ENCODE assay signal across 8 mouse cellular contexts in the genomic region with DNA sequence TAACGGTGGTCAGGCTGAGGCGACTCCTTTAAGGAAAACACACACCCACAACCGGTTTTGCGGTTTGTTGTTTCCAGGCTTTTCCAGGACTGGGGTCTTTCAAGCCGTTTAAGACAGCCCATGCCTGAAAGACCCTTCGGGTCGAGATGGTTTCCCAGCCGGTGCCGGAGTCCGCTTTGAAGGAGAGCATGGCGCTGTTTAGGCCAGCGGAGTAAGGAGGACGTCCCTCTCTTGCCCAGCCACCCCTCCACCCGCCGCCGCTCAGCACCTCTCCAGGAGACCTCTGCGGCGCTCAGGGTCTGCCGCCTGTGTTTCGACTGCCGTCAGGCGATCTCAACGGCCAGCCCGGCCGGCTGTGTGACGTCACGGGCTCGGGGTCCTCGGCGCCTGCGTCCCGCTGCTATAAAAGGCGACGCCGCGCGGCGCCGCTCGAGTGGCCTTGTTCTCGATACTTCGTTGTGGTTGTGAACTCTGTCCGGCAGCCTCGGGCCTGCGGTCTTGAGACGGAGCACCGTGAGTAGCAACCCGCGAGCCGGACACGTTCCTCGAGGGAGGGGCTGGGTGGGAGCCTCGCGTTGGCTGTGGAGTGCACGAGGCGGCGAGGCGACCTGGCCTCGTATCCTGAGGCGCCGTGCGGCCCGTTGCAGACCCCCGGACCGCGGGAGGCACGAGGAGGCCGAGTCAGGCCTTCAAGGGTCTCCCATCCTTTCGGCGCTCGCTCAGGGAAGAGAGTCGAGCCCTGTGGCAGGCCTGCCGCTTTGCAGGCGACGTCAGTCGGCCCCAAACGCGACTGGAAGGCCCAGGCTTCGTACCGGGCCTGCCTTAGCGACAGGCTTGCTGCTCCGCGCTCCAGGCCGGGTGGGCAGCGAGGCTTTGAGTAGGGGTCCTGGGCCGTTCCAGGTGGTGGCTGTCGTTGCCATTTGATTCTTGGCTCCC. TPM values are rescaled to one million over a fixed set of nuclear protein-coding genes. Genes with fewer than 3 reads are reported as not detected.
DNase-seq lines count a peak whose midpoint lies in the region; ATAC-seq lines count a peak whose summit lies in the region.

A gene (plus strand): TSS at position 390 of the 936 bp plus-strand sequence.

- H3K36me3 ChIP-seq in hindbrain, embryonic 12.5 days, result peaks cover 11% of the 10 kb centered on the region

- H3K27me3 ChIP-seq in hindbrain, embryonic 12.5 days, result no peaks in the 10 kb centered on the region

- H3K9ac ChIP-seq in hindbrain, embryonic 12.5 days, result peak within 1 kb of the TSS; percentile 97

- ATAC-seq in hindbrain, embryonic 12.5 days (ENCODE audit: low FRiP score), result peak; percentile 89

- peaks cover 21% of the 10 kb centered on the region for H3K4me1 ChIP-seq in hindbrain, embryonic 12.5 days

- WGBS in hindbrain, embryonic 12.5 days, result under 1% methylated on average over 87 of the region's 87 CpGs

- no peaks in the 10 kb centered on the region for H3K9me3 ChIP-seq in hindbrain, embryonic 12.5 days (replicated peaks)

- peak within 1 kb of the TSS; percentile 99 for H3K27ac ChIP-seq in hindbrain, embryonic 12.5 days

- H3K4me3 ChIP-seq in hindbrain, embryonic 12.5 days, result peak within 1 kb of the TSS; percentile 97

- H3K4me2 ChIP-seq in hindbrain, embryonic 12.5 days (replicated peaks), result peak within 1 kb of the TSS; percentile 77

- DNase-seq in MN1 (ENCODE audit: low spot score), result peak; percentile 97
- peak; percentile 91 for DNase-seq in cerebellum, adult 9-11 months
- peak; percentile 79 to 92 for DNase-seq in frontal cortex, postnatal 10 days (ENCODE audit: low spot score in 2 of 2)
- DNase-seq in layer of hippocampus, postnatal 14 days (ENCODE audit: low spot score in 2 of 2), result peak; percentile 92 to 97
- DNase-seq in lung, postnatal 14 days, result peak; percentile 95
- DNase-seq in retina, adult 2 months (ENCODE audit: low read depth, low spot score), result peak; percentile 84
- DNase-seq in thymus, postnatal 36 days, result peak; percentile 90 to 93

RNA-seq across cellular contexts. Expression of the gene that starts here (rescaled TPM):
- 978 and 979 TPM in 2 replicates for polyA plus RNA-seq in hindbrain, embryonic 12.5 days (2016; fragmentation: Nextera tagmentation; extraction: Ambion mirVana)
- 100 to 1,000 TPM; 467 to 471 TPM for total RNA-seq in layer of hippocampus, postnatal 14 days (2021)

Comparison
In these comparisons a context has a peak if more than half of its experiments do, and no peak if none do; other contexts are left out.
1. Peak in every context shown above with its lines: DNase-seq, ATAC-seq, H3K4me3 ChIP-seq and H3K27ac ChIP-seq.